Comparison of ENCODE assay signal across 16 mouse cellular contexts in the genomic region with DNA sequence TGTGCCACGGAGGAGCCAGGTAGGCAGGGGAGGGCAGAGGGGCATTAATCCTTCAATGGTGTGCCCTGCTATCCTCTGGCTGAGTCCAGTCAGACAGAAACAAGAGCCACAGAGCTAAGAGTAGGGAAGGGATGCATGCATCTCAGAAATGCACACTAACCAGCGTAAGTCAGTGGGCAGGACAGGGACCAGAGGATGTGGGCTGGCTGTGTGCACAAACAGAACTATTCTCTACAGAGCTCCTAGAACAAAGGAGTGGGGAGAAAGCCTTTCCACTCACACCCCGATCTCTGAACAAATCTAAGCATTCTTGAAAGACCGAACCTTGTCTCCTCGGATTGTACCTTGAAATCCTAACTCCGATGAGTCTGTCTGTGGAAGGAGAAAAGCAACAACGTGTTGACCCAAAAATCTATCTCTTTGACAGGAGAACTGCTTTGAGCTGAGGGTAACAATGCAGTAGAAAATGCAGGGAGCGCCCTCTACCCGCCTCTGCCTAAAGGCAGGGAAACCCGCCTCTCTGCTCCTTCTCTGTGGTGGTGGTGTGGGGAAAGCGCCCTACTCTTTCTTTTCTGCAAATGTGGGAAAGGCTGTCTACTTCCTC. TPM values are rescaled to one million over a fixed set of nuclear protein-coding genes. Genes with fewer than 3 reads are reported as not detected.
DNase-seq lines count a peak whose midpoint lies in the region; TF ChIP-seq lines count a peak whose summit lies in the region.
"Had no signal": no experiment of that assay in that cellular context is flagged by ENCODE, and none has a peak within 500 bp of the region (broad histone marks: within the 10 kb centered on the region; RNA-seq: fewer than 3 reads in every experiment).

No protein-coding gene starts in this region.

- WGBS in heart, adult 2 months: 49% methylated on average over 11 of the region's 11 CpGs

- no peak overlapping the region for H3K9ac ChIP-seq in heart, adult 2 months (ENCODE audit: low read depth, low read length)
- H3K9ac ChIP-seq in ES-Bruce4 (ENCODE audit: low read depth, poor library complexity, severe bottlenecking): no peak overlapping the region
- H3K9ac ChIP-seq: heart, embryonic 15.5 days; hindbrain, embryonic 15.5 days; limb, embryonic 13.5 days; midbrain, embryonic 12.5 days; neural tube, embryonic 15.5 days had no signal

- no peaks in the 10 kb centered on the region for H3K27me3 ChIP-seq in heart, adult 2 months (ENCODE audit: control insufficient read depth, insufficient read depth, low read length)
- peaks cover 2% of the 10 kb centered on the region; the same call in 1 of the 2 replicates for H3K27me3 ChIP-seq in ES-Bruce4 (ENCODE audit: control insufficient read depth, insufficient read depth, low read length, poor library complexity, severe bottlenecking)
- H3K27me3 ChIP-seq: hindbrain, embryonic 15.5 days; limb, embryonic 13.5 days; neural tube, embryonic 15.5 days had no signal

- H3K4me1 ChIP-seq in heart, adult 2 months (ENCODE audit: control insufficient read depth, insufficient read depth, low read length): no peaks in the 10 kb centered on the region
- no peaks in the 10 kb centered on the region for H3K4me1 ChIP-seq in ES-Bruce4 (ENCODE audit: control insufficient read depth, insufficient read depth, low read length)
- H3K4me1 ChIP-seq: heart, embryonic 15.5 days; neural tube, embryonic 15.5 days had no signal

- intact Hi-C loops in heart, adult 2 months (cut with DNase I): no loop called here

- no peaks in the 10 kb centered on the region for H3K9me3 ChIP-seq in ES-Bruce4 (replicated peaks; ENCODE audit: control insufficient read depth, insufficient read depth, low read length, poor library complexity, severe bottlenecking)
- H3K9me3 ChIP-seq: heart, embryonic 15.5 days; hindbrain, embryonic 15.5 days; limb, embryonic 13.5 days; midbrain, embryonic 12.5 days; neural tube, embryonic 15.5 days had no signal

- no peak overlapping the region for H3K4me3 ChIP-seq in heart, adult 2 months
- no peak overlapping the region for H3K4me3 ChIP-seq in ES-Bruce4 (ENCODE audit: low read depth, low read length)
- H3K4me3 ChIP-seq: heart, embryonic 15.5 days; hindbrain, embryonic 15.5 days; limb, embryonic 13.5 days; midbrain, embryonic 12.5 days; neural tube, embryonic 15.5 days had no signal

- no peak for TF ChIP-seq EP300 in heart, adult 2 months (IDR thresholded peaks at IDR 0.05; ENCODE audit: insufficient read depth, low read depth, low read length)
- TF ChIP-seq EP300 in ES-Bruce4 (IDR thresholded peaks at IDR 0.05; ENCODE audit: insufficient read depth, low read depth, low read length): no peak

- no peak for TF ChIP-seq POLR2A in heart, adult 2 months (IDR thresholded peaks at IDR 0.05; ENCODE audit: insufficient read depth, low read depth, low read length)
- TF ChIP-seq POLR2A in ES-Bruce4 (IDR thresholded peaks at IDR 0.05; ENCODE audit: insufficient read depth, low read length): no peak

- no peaks in the 10 kb centered on the region for H3K79me2 ChIP-seq in heart, adult 2 months (replicated peaks; ENCODE audit: control insufficient read depth, insufficient read depth, low read length)

- no peak for DNase-seq in heart, adult 2 months
- no peak for DNase-seq in heart, adult 9 months (ENCODE audit: low spot score in 2 of 2)
- DNase-seq in lung, postnatal 14 days: peak; percentile 26
- DNase-seq in lung, postnatal 4 days: no peak
- DNase-seq in induced T-regulatory cell, adult 2 months (ENCODE audit: low read depth): peak; percentile 51
- no peak for DNase-seq in kidney, postnatal 14 days
- no peak for DNase-seq in spleen, postnatal 10 days (ENCODE audit: low spot score in 2 of 2)
- DNase-seq: cerebellum, postnatal 25 days; kidney, postnatal 10 days; layer of hippocampus, postnatal 36 days had no signal

- no peaks in the 10 kb centered on the region for H3K36me3 ChIP-seq in heart, adult 2 months (ENCODE audit: control insufficient read depth, insufficient read depth, low read length)
- no peaks in the 10 kb centered on the region for H3K36me3 ChIP-seq in ES-Bruce4 (ENCODE audit: control insufficient read depth, insufficient read depth, low read length, poor library complexity, severe bottlenecking)
- H3K36me3 ChIP-seq: heart, embryonic 15.5 days; hindbrain, embryonic 15.5 days; limb, embryonic 13.5 days; midbrain, embryonic 12.5 days; neural tube, embryonic 15.5 days had no signal

- peak; percentile 5; the same call in 1 of the 2 replicates for TF ChIP-seq CTCF in heart, adult 2 months (IDR thresholded peaks at IDR 0.05)
- TF ChIP-seq CTCF in ES-Bruce4 (IDR thresholded peaks at IDR 0.05; ENCODE audit: low read depth, low read length): peak; percentile 57

- no peak overlapping the region for H3K27ac ChIP-seq in heart, adult 2 months
- H3K27ac ChIP-seq in ES-Bruce4 (ENCODE audit: insufficient read depth, low read length): no peak overlapping the region
- H3K27ac ChIP-seq: heart, embryonic 15.5 days; hindbrain, embryonic 15.5 days; limb, embryonic 13.5 days; midbrain, embryonic 12.5 days; neural tube, embryonic 15.5 days had no signal

RNA-seq across cellular contexts. Expression of gene Arl4c, which starts 18.7 kb away (rescaled TPM):
- 1 to 10 TPM; 4.5 to 4.9 TPM for total RNA-seq in heart, adult 2 months (2021)
- 3.4 and 3.6 TPM in 2 replicates for polyA plus RNA-seq in heart, adult 2 months (2012; rRNA removed)
- polyA plus RNA-seq in ES-Bruce4 (2011; ENCODE audit: insufficient read depth, insufficient read length, low read depth, missing spikeins): 106 and 108 TPM in 2 replicates

Comparison
In these comparisons a context has a peak if more than half of its experiments do, and no peak if none do; other contexts are left out.
1. DNase-seq: peak in lung, postnatal 14 days (single experiment) and induced T-regulatory cell, adult 2 months (single experiment); none in heart, adult 2 months (0 of 2), heart, adult 9 months (0 of 2), lung, postnatal 4 days (0 of 2), kidney, postnatal 14 days (single experiment) and spleen, postnatal 10 days (0 of 2).
2. RNA of gene Arl4c, which starts 18.7 kb away (polyA plus RNA-seq): 106 to 108 TPM in ES-Bruce4; 3.4 to 3.6 TPM in heart, adult 2 months; every median in the first group is over 10 times any median in the second.